Mouse (Mus musculus) liver, embryonic 11.5 days (tissue): ENCODE measurements around the gene Rab4b. TPM values are rescaled to one million over a fixed set of nuclear protein-coding genes. Genes with fewer than 3 reads are reported as not detected.

Experiments
- ATAC-seq: fragments of 200-750 bp; cut with Nextera tagmentation; replicated peaks from 2 replicates; pipeline ENCODE4 v1.8.0; 2017; ENCODE audit warnings: moderate number of reproducible peaks, mild to moderate bottlenecking, moderate TSS enrichment, moderate library complexity; ENCODE audit not compliant: low FRiP score
- DNase-seq: peaks from one replicate; pipeline ENCODE4 v3.0.0-alpha.2; 2017; ENCODE audit warnings: low spot score
- H3K27ac ChIP-seq: fragments of 300-500 bp; sonication (generic); 2 replicates; pipeline ENCODE4 v1.5.1; 2014; ENCODE audit warnings: mild to moderate bottlenecking, low read depth, low read length, control low read depth
- H3K27me3 ChIP-seq: fragments of 300-500 bp; sonication (generic); replicated peaks from 2 replicates; pipeline ENCODE4 v1.6.1; 2014; ENCODE audit warnings: low read length, mixed read lengths; ENCODE audit not compliant: control insufficient read depth, insufficient read depth
- H3K36me3 ChIP-seq: fragments of 300-500 bp; sonication (generic); 2 replicates; pipeline ENCODE4 v1.6.1; 2014; ENCODE audit warnings: mild to moderate bottlenecking, low read length, moderate library complexity, mixed read lengths; ENCODE audit not compliant: control insufficient read depth, insufficient read depth
- H3K4me1 ChIP-seq: fragments of 300-500 bp; sonication (generic); replicated peaks from 2 replicates; pipeline ENCODE4 v1.6.1; 2014; ENCODE audit warnings: low read length, mixed read lengths; ENCODE audit not compliant: control insufficient read depth, insufficient read depth
- H3K4me2 ChIP-seq: fragments of 300-500 bp; sonication (generic); 2 replicates; pipeline ENCODE4 v1.6.1; 2014; ENCODE audit warnings: mild to moderate bottlenecking, control low read depth, moderate library complexity
- H3K4me3 ChIP-seq: fragments of 300-500 bp; sonication (generic); 2 replicates; pipeline ENCODE4 v1.5.1; 2014; ENCODE audit warnings: low read depth, low read length, control low read depth
- H3K9ac ChIP-seq: fragments of 300-500 bp; sonication (generic); 2 replicates; pipeline ENCODE4 v1.6.1; 2014; ENCODE audit warnings: low read depth, low read length, control low read depth
- H3K9me3 ChIP-seq: fragments of 300-500 bp; sonication (generic); 2 replicates; pipeline ENCODE4 v1.6.1; 2016; ENCODE audit warnings: low read length, inconsistent platforms, mixed read lengths; ENCODE audit not compliant: control insufficient read depth
- WGBS: fragments of 180-500 bp; shearing (Covaris S2); extraction: QIAGEN DNeasy Blood & Tissue Kit; methylation state at CpG from one replicate; pipeline ENCODE4 v1.1.7; 2014; 5-methylcytosine and 5-hydroxymethylcytosine counted together
- polyA plus RNA-seq: library from polyadenylated mRNA; unstranded; fragments of >200 nt; fragmentation: Nextera tagmentation; extraction: Ambion mirVana; gene quantifications from 2 replicates; pipeline ENCODE4 v1.2.1, GENCODE M21; 2014

Rab4b gene
- polyA plus RNA-seq, 1 experiment from 2014 or later = 44.8 TPM

DNA sequence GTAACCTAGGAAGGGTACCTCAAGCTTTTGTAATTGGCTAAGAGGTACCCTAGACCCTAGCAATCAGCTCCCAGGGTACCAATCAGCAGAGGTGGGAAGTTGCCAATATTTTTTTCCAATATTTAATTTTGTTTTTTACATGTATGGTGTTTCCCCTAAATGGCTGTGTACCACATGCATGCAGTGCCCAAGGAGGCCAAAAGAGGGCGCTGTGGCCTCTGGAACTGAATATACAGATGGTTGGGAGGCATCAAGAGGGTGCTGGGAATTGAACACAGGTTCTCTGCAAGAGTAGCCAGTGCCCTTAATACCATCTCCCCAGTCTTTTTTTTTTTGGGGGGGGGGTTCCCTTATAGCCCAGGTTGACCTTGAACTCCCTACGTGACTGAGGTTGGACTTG lies 47.3 kb downstream of the Rab4b start:
- Histone ChIP-seq H3K9ac (no peak overlapping the region), H3K4me2 (no peak overlapping the region), H3K9me3 (no peaks in the 10 kb centered on the region), H3K27me3 (no peaks in the 10 kb centered on the region), H3K36me3 (no peaks in the 10 kb centered on the region), H3K27ac (no peak overlapping the region), H3K4me3 (no peak overlapping the region), H3K4me1 (no peaks in the 10 kb centered on the region)
- DNase-seq (no peak), ATAC-seq (no peak)
- WGBS = 57% methylated on average over 2 of the region's 2 CpGs

DNA sequence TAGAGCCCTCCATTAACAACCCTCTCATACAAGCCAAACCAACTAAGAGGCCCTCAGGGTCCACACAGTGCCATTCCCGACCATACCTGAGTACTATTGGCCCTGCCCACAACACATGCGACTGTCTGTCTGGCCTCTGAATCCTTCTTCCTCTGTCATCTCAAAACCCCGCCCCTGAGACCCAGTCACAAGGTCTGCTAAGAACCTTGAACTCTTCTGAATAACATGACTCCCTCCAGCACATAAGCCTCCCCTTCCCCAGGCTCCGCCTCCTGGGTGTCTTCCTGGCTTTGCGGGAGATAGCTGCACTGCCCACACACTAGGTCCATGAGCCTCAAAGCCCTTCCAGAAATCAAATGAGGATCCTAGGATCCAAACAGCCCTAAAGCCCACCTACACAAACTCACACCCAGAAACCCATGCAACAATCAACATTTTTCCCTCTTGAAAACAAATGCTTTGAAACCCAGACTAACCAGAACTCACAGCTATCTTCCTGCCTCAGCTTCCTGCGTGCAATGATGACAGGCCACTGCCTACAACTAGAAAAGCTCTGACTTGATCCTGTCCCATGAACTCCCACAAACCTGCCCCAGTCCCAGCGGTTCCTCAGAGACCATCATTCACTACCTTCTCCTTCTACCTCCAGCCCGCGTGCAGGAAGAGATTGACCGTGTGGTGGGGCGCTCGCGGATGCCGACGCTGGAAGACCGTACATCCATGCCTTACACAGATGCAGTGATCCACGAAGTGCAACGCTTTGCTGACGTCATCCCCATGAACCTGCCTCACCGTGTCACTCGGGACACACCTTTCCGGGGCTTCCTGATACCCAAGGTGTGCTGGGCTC lies 48.0 kb downstream of the Rab4b start:
- H3K9ac ChIP-seq = no peak overlapping the region
- H3K4me1 ChIP-seq = no peaks in the 10 kb centered on the region
- H3K4me3 ChIP-seq = no peak overlapping the region
- no peaks in the 10 kb centered on the region for H3K27me3 ChIP-seq
- no peaks in the 10 kb centered on the region for H3K36me3 ChIP-seq
- no peaks in the 10 kb centered on the region for H3K9me3 ChIP-seq
- DNase-seq (no peak), ATAC-seq (no peak; the same call in 1 of the 2 replicates)
- WGBS = 80% methylated on average over 22 of the region's 22 CpGs
- H3K27ac ChIP-seq = no peak overlapping the region
- H3K4me2 ChIP-seq = no peak overlapping the region

DNA sequence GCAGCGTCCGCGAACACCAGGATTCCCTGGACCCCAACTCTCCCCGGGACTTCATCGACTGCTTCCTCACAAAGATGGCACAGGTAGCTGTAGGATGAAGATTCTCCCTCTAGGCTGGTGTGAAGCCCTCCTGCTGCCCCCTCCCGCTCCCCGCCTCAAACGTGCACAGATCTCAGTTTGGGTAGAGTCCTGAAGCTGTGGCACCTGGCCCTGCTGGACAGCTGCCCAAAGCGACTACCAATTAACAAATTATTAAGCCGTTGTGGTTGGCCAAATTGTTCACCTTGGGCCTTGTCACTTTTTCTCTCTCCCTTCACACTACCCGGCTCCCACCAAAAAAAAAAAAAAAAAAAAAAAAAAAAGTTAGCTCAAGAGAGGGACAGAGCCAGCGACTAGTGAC lies 48.9 kb downstream of the Rab4b start:
- ATAC-seq (no peak), DNase-seq (no peak)
- Histone ChIP-seq H3K27ac (no peak overlapping the region), H3K9me3 (no peaks in the 10 kb centered on the region), H3K4me3 (no peak overlapping the region), H3K9ac (no peak overlapping the region), H3K27me3 (no peaks in the 10 kb centered on the region), H3K36me3 (no peaks in the 10 kb centered on the region), H3K4me2 (no peak overlapping the region), H3K4me1 (no peaks in the 10 kb centered on the region)
- 83% methylated on average over 12 of the region's 12 CpGs for WGBS

DNA sequence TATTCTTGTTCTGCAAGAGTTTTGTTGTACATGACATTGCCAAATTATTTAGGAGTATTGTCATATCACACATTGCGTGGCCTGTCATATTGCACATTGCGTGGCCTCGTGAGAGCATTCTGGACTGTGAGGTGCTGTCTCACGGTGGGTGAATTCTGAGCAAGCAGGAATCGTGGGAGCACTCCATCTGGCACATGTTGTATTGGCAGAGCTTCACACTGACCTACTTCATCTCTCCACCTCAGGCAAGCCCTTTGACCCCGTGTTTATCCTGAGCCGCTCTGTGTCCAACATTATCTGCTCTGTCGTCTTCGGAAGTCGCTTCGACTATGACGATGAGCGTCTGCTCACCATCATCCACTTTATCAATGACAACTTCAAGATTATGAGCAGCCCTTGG lies 49.8 kb downstream of the Rab4b start:
- ATAC-seq (no peak), DNase-seq (no peak)
- Histone ChIP-seq H3K4me1 (no peaks in the 10 kb centered on the region), H3K27ac (no peak overlapping the region), H3K9me3 (no peaks in the 10 kb centered on the region), H3K4me2 (no peak overlapping the region), H3K36me3 (no peaks in the 10 kb centered on the region), H3K9ac (no peak overlapping the region), H3K27me3 (no peaks in the 10 kb centered on the region), H3K4me3 (no peak overlapping the region)
- WGBS = 80% methylated on average over 13 of the region's 13 CpGs

DNA sequence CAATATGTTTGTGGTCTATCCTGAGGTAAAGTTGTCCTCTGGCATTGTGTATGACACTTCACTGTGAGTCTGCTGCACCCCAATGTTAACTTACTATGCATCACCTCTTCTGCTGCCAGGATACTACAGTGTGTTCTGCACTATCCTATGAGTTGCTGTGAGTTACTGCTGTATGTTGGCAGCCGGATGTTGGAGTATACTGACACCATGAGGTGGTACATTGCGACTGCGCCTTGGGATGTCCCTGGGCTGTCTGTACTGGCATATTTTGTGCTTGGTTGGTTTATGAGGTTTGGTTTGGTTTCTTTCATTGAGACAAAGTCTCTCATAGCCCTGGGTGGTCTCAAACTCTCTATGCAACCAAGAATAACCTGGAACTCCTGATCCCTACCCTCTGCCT lies 50.5 kb downstream of the Rab4b start:
- H3K27me3 ChIP-seq = no peaks in the 10 kb centered on the region

DNA sequence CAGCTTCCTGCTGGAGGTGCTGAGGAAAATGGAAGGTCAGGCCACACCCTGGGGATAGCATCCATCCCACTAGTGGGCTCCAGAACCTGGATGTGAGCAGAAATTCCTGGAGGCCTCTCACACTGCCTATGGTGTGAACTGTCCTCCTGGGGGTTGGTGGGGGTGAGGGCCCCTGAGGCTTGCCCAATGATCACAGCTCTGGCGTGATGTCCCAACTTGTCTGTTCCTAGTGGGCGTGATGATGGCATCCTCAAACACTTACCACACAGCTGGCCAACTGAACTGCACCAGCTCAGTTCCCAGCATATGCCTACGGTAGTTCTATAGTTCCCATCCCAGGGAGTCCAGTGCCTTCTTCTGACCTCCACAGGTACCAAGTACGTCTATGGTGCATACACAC lies 53.7 kb downstream of the Rab4b start:
- 77% methylated on average over 4 of the region's 4 CpGs for WGBS
- DNase-seq = no peak
- ATAC-seq = no peak
- no peaks in the 10 kb centered on the region for H3K4me1 ChIP-seq
- no peak overlapping the region for H3K9ac ChIP-seq
- no peak overlapping the region for H3K4me3 ChIP-seq
- no peaks in the 10 kb centered on the region for H3K9me3 ChIP-seq
- no peak overlapping the region for H3K27ac ChIP-seq
- H3K36me3 ChIP-seq = no peaks in the 10 kb centered on the region
- H3K27me3 ChIP-seq = no peaks in the 10 kb centered on the region
- no peak overlapping the region for H3K4me2 ChIP-seq

More for the DNA sequence above, 50.5 kb downstream of the Rab4b start:
- Histone ChIP-seq H3K4me1 (no peaks in the 10 kb centered on the region), H3K4me3 (no peak overlapping the region), H3K36me3 (no peaks in the 10 kb centered on the region), H3K27ac (no peak overlapping the region), H3K9ac (no peak overlapping the region), H3K9me3 (no peaks in the 10 kb centered on the region), H3K4me2 (no peak overlapping the region)
- no peak; the same call in 1 of the 2 replicates for ATAC-seq
- DNase-seq = no peak
- 46% methylated on average over 3 of the region's 3 CpGs for WGBS

DNA sequence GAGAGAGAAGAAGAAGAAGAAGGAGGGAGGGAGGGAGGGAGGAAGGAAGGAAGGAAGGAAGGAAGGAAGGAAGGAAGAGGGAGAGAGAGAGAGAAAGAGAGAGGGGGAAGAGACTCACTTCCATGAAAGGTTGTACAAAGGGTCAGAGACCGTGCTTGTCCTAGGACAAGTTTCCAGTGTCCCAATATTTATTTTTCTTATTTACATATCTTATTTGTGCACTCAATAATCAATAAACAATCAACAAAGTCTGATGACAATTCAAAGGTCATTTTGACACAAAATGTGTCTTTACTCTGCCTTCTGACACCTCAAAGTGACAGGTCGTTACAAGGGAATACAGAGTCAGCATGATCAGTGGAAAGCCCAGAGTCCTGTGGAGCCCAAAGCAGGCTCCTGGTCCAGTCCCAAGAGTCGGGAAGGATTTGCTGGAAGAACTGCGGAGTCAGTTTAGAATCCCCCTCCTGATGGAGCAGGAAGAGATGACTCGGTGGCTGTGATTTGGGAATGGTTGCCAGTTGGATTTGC lies 54.3 kb downstream of the Rab4b start:
- Histone ChIP-seq H3K27me3 (no peaks in the 10 kb centered on the region), H3K27ac (no peak overlapping the region), H3K9me3 (no peaks in the 10 kb centered on the region), H3K9ac (no peak overlapping the region), H3K36me3 (no peaks in the 10 kb centered on the region), H3K4me3 (no peak overlapping the region), H3K4me1 (no peaks in the 10 kb centered on the region), H3K4me2 (no peak overlapping the region)
- DNase-seq (no peak), ATAC-seq (no peak)
- WGBS = 57% methylated on average over 5 of the region's 5 CpGs

DNA sequence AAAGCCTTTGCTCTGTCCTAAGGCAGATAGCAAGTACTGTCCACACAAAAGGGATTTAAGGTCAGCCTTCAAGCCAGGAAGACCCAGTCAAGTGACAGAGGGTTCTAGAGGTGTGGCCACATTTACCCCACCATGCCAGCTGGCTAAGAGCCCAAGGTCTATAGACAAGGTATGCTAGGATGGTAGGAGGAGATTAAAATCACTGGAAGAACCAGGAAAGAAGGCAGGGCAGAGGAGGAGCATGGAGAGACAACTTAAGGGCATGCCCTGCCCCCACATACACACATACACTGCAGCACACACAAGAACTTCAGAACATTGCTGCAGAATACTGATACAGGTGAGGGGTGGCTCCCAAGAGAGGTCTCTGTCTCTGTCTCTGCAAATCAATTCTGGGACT lies 59.0 kb downstream of the Rab4b start, which contains the start of gene Cyp2f2:
Cyp2f2 (plus strand) TSS at position 234 of the 400 bp plus-strand sequence.
- Histone ChIP-seq H3K27ac (no peak within 1 kb of the TSS), H3K9ac (no peak within 1 kb of the TSS), H3K27me3 (no peaks in the 10 kb centered on the region), H3K4me2 (no peak within 1 kb of the TSS), H3K4me3 (no peak within 1 kb of the TSS), H3K36me3 (no peaks in the 10 kb centered on the region), H3K9me3 (no peaks in the 10 kb centered on the region), H3K4me1 (no peaks in the 10 kb centered on the region)
- DNase-seq (no peak), ATAC-seq (no peak)
